Mouse (Mus musculus) stomach, postnatal 0 days (tissue): ENCODE measurements around the gene Kif26b. TPM values are rescaled to one million over a fixed set of nuclear protein-coding genes. Genes with fewer than 3 reads are reported as not detected.

Source experiments
- ATAC-seq: fragments of 200-750 bp; cut with Nextera tagmentation; 2 replicates; pipeline ENCODE4 v1.8.0; 2017; ENCODE audit not compliant: low FRiP score, low TSS enrichment
- DNase-seq: peaks from one replicate; pipeline ENCODE4 v3.0.0-alpha.2; 2016; ENCODE audit warnings: low spot score
- H3K27ac ChIP-seq: fragments of 300-500 bp; sonication (generic); replicated peaks from 2 replicates; pipeline ENCODE4 v1.5.1; 2014; ENCODE audit warnings: mild to moderate bottlenecking, control low read depth
- H3K27me3 ChIP-seq: fragments of 300-500 bp; sonication (generic); 2 replicates; pipeline ENCODE4 v1.6.1; 2014; ENCODE audit warnings: low read length; ENCODE audit not compliant: control insufficient read depth, insufficient read depth
- H3K36me3 ChIP-seq: fragments of 300-500 bp; sonication (generic); 2 replicates; pipeline ENCODE4 v1.6.1; 2014; ENCODE audit warnings: low read length, mixed read lengths; ENCODE audit not compliant: control insufficient read depth, insufficient read depth
- H3K4me1 ChIP-seq: fragments of 300-500 bp; sonication (generic); replicated peaks from 2 replicates; pipeline ENCODE4 v1.6.1; 2014; ENCODE audit warnings: antibody characterized with exemption; ENCODE audit not compliant: control insufficient read depth, insufficient read depth
- H3K4me2 ChIP-seq: fragments of 300-500 bp; sonication (generic); replicated peaks from 2 replicates; pipeline ENCODE4 v1.6.1; 2014; ENCODE audit warnings: low read depth, mild to moderate bottlenecking, control low read depth, moderate library complexity
- H3K4me3 ChIP-seq: fragments of 300-500 bp; sonication (generic); 2 replicates; pipeline ENCODE4 v1.5.1; 2014; ENCODE audit warnings: low read depth, low read length, control low read depth
- H3K9ac ChIP-seq: fragments of 300-500 bp; sonication (generic); 2 replicates; pipeline ENCODE4 v1.6.1; 2014; ENCODE audit warnings: mild to moderate bottlenecking, low read length, control low read depth, mixed read lengths
- H3K9me3 ChIP-seq: fragments of 300-500 bp; sonication (generic); 2 replicates; pipeline ENCODE4 v1.6.1; 2016; ENCODE audit warnings: low read length; ENCODE audit not compliant: control insufficient read depth
- CTCF ChIP-seq: IDR thresholded peaks from 2 replicates; pipeline ENCODE4 v1.5.1; 2016; ENCODE audit warnings: antibody characterized with exemption, low read depth, mild to moderate bottlenecking, moderate library complexity
- EP300 ChIP-seq: optimal IDR thresholded peaks from 2 replicates; pipeline ENCODE3; 2016; ENCODE audit warnings: antibody characterized with exemption
- WGBS: fragments of 180-500 bp; shearing (Covaris S2); extraction: QIAGEN DNeasy Blood & Tissue Kit; methylation state at CpG from one replicate; pipeline ENCODE4 v1.1.7; 2014; 5-methylcytosine and 5-hydroxymethylcytosine counted together
- polyA plus RNA-seq: library from polyadenylated mRNA; unstranded; fragments of >200 nt; fragmentation: Nextera tagmentation; extraction: Ambion mirVana; gene quantifications from 2 replicates; pipeline ENCODE4 v1.2.1, GENCODE M21; 2015

The Kif26b gene
- polyA plus RNA-seq, 1 experiment from 2014 or later: 0.69 TPM

DNA sequence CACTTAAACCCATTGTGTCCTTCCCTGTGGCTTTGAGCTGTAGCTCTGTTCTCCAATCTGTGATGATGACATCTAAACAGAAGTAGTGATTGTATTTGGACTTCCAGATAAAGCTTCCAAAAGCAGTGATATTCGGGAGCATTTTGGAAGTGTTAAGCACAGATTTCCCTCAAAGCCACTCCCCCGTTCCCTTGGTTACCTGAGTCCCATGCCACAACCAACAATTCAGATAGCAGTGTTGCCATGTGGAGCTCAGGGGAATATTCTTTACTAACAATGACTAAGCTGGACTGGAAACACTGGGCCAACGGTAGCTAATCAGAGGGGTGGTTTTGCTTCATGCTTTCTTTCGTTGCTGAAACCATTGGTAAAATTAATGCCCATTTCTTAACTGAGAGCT lies 300.5 kb downstream of the Kif26b start:
- Histone ChIP-seq H3K9me3 (no peaks in the 10 kb centered on the region), H3K4me1 (no peaks in the 10 kb centered on the region), H3K4me3 (no peak overlapping the region), H3K27me3 (no peaks in the 10 kb centered on the region), H3K4me2 (no peak overlapping the region), H3K9ac (no peak overlapping the region), H3K27ac (no peak overlapping the region), H3K36me3 (no peaks in the 10 kb centered on the region)
- TF ChIP-seq CTCF (no peak), EP300 (no peak)
- ATAC-seq: no peak
- WGBS: 65% methylated on average over 4 of the region's 4 CpGs
- no peak for DNase-seq

- no peak overlapping the region for H3K4me2 ChIP-seq
- H3K9me3 ChIP-seq: no peaks in the 10 kb centered on the region
- TF ChIP-seq EP300 (no peak), CTCF (no peak)
- DNase-seq (no peak), ATAC-seq (no peak)
- WGBS: 79% methylated on average over 6 of the region's 6 CpGs
- no peaks in the 10 kb centered on the region for H3K27me3 ChIP-seq
- no peaks in the 10 kb centered on the region for H3K4me1 ChIP-seq
- H3K27ac ChIP-seq: no peak overlapping the region
- H3K36me3 ChIP-seq: no peaks in the 10 kb centered on the region
- no peak overlapping the region for H3K4me3 ChIP-seq
- no peak overlapping the region for H3K9ac ChIP-seq
Observed at GRCm38 (mm10) chr1:178832571-178832970, 303.6 kb downstream of the Kif26b start.

GRCm38 (mm10) chr1:178835805-178836204 lies 306.9 kb downstream of the Kif26b start:
- Histone ChIP-seq H3K4me2 (no peak overlapping the region), H3K4me3 (no peak overlapping the region)
- no peak for ATAC-seq

DNA sequence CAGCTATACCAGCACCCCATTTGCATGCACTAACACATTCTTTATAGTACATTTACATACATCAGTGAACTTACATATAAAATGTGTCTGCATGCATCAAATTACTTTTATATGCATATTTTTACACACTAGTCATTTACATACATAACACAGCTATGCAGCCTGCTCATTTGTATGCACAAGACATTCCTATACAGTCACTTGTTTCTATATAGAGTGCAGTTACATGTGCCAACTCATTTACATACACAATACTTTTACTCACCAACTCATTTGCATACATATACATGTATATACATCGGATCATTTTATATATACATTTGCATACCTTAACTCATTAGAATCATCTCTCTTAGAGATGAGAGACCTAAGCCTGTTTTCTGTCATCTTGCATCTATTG lies 308.1 kb downstream of the Kif26b start:
- TF ChIP-seq EP300 (no peak), CTCF (no peak)
- Histone ChIP-seq H3K4me2 (no peak overlapping the region), H3K9me3 (no peaks in the 10 kb centered on the region), H3K4me1 (no peaks in the 10 kb centered on the region), H3K27ac (no peak overlapping the region), H3K9ac (no peak overlapping the region), H3K36me3 (no peaks in the 10 kb centered on the region), H3K4me3 (no peak overlapping the region), H3K27me3 (no peaks in the 10 kb centered on the region)
- DNase-seq: no peak
- no peak for ATAC-seq
- WGBS: 70% methylated on average over 1 of the region's 1 CpGs

More at GRCm38 (mm10) chr1:178835805-178836204, 306.9 kb downstream of the Kif26b start:
- Histone ChIP-seq H3K9me3 (no peaks in the 10 kb centered on the region), H3K4me1 (no peaks in the 10 kb centered on the region), H3K27ac (no peak overlapping the region), H3K36me3 (no peaks in the 10 kb centered on the region), H3K9ac (no peak overlapping the region), H3K27me3 (no peaks in the 10 kb centered on the region)
- TF ChIP-seq CTCF (no peak), EP300 (no peak)
- DNase-seq: no peak
- 85% methylated on average over 9 of the region's 9 CpGs for WGBS

DNA sequence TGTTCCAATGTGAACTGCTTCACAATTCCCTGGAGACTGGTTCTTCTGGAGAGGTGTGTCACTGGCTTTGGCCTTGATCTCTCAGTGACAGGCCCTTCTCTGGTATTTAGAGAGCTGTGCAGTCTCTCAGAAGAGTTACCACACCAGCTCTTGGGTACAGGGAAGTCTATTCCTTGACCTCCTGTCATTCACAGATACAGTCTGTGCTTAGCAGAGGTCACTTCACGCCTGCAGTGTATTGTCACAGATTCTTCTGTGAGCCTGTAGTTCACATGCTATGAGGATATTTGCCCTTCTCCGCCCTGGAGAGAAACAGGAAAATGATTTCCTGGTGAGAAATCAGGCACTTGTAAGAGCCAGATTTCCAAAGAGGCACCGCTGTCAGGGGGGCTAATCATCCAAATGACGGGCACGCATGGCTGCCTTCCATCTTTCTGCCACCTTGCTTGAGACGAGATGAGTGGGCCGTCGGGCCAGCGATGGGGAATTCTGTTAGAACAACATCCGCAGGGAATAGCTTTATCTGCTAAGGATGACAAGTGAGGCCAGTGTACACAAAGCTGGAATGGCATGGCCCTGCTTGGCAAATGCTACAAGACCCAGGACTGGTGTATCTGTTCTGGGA lies 309.9 kb downstream of the Kif26b start:
- no peaks in the 10 kb centered on the region for H3K9me3 ChIP-seq
- no peaks in the 10 kb centered on the region for H3K27me3 ChIP-seq
- H3K9ac ChIP-seq: no peak overlapping the region
- no peaks in the 10 kb centered on the region for H3K4me1 ChIP-seq
- ATAC-seq: no peak
- no peak overlapping the region for H3K27ac ChIP-seq
- no peak overlapping the region for H3K4me2 ChIP-seq
- no peak overlapping the region for H3K4me3 ChIP-seq
- WGBS: 70% methylated on average over 10 of the region's 10 CpGs
- DNase-seq: no peak
- no peak for TF ChIP-seq CTCF
- TF ChIP-seq EP300: no peak
- H3K36me3 ChIP-seq: no peaks in the 10 kb centered on the region

DNA sequence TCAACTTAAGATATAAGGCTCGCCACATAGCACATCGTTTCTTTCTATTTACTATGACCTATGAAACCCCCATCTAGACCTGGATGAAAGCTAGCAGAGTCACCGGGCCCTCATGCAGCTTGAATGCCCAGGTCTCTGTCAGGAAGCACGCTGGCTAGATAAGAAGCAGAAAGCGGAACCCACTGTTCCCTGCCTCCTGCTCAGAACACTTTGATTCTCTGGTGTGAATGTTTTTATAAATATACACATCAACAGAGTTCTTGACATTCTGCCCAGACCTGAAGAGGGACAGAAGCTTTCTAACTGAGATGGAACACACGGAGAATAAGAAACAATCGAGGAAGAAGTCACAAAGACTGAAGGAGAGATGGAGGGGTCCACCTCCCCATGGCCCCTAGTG lies 311.4 kb downstream of the Kif26b start:
- Histone ChIP-seq H3K9ac (no peak overlapping the region), H3K36me3 (no peaks in the 10 kb centered on the region), H3K4me2 (no peak overlapping the region), H3K4me3 (no peak overlapping the region), H3K4me1 (no peaks in the 10 kb centered on the region), H3K9me3 (no peaks in the 10 kb centered on the region), H3K27ac (no peak overlapping the region), H3K27me3 (no peaks in the 10 kb centered on the region)
- no peak for ATAC-seq
- WGBS: 69% methylated on average over 7 of the region's 7 CpGs
- TF ChIP-seq EP300: no peak
- no peak for TF ChIP-seq CTCF
- DNase-seq: no peak
